Mouse (Mus musculus) heart, postnatal 14 days (tissue): Measurements from ENCODE around the gene Rmdn2. TPM values are rescaled to one million over a fixed set of nuclear protein-coding genes. Genes with fewer than 3 reads are reported as not detected.

Experiments
- DNase-seq, 2 experiments: peaks; one replicate each; pipeline ENCODE4 v3.0.0; 2021 to 2022
- intact Hi-C: fragments of 180-260 bp; cut with DNase I; formaldehyde crosslinking; loops from one replicate; pipeline ENCODE4 v1.15.1; 2025
- long read RNA-seq, 2 experiments: library from polyadenylated mRNA; stranded (forward); transcript quantifications; one replicate each; pipeline ENCODE4 v2.0.0; 2021
- total RNA-seq, 2 experiments: library from RNA; stranded (reverse); gene quantifications; 2 replicates each; pipeline ENCODE4 v1.2.3; 2021

Rmdn2 gene
- 1 to 10 TPM; 9.0 to 9.8 TPM for total RNA-seq
- long read RNA-seq, experiment 1, partial matches to known transcripts = 2 of 10 reads
- long read RNA-seq, experiment 1, other reads (novel, unspliced or antisense) = 5 of 10 reads
- long read RNA-seq, experiment 2, partial matches to known transcripts = 1 of 7 reads
- long read RNA-seq, experiment 2, other reads (novel, unspliced or antisense) = 6 of 7 reads

DNA sequence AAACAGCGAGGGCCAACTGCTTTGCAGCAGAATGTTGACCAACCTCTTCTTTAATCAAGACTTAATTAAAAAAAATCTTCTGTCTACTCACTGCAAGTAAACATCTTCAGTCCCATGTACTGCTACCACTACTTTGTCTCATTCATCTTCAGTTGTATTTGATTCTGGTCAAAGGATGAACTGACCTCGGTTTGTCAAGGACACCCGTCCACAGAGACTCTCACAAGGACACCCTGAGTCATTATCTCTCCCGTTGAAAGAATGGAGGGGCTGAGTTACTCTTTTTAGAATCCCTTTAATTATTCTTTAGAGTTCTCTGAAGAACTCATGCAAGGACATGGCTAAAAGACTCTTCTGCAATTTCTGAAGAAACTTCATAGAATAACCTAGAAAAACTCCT, at the start of gene Rmdn2:
Gene Rmdn2 (plus strand): TSS at position 319 of the 400 bp plus-strand sequence.
- DNase-seq = no peak
- intact Hi-C loops = no loop called here

DNA sequence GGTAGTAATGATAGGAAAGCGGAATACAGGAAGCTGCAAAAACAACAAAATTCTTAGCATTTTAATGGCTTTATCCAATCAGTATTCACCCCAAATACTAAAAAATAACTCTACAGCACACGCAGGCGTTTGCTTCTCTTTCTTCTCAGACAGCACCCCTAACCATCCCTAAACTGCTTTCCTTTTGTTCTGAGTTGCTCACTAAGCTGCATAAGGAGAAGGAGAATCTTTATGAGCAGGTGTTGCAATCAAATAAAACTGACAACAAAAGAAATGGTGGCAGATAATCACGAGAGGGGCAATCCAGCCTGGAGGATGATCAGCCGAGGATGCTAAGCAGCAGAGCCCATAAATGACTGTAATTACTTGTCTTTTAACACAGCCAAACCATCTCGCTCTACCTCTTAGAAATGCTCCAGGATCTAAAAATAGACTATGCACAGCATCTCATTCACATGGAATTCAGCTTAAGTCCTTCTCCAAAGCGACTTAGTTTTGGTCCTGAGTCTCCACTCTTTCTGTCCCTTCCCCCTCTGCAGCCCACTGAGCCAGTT, 48.5 kb upstream of the Rmdn2 start:
- no peak for DNase-seq
- intact Hi-C loops = loop anchor here (10.0 kb wide), 1 partner anchor 418 kb away; no protein-coding TSS in a partner anchor

DNA sequence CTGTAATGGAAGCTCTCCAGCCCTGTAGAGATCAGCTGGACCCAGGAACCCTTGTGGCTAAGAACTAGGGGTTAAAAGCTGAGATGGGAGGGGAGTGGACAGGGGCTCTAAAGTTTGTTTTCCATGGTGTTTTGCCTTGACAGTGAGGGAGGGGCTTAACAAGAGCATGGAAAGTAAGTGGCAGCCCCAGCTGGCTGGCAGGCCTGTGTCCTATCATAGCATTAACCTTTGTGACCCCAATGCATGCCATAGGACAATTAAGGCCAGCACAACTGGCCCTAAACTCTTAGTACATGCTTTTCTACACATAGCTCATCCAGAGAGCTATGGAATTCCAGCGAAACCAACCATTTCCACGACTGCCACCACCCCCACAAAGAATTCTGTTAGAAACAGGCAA, 47.9 kb upstream of the Rmdn2 start:
- DNase-seq = no peak
- intact Hi-C loops = loop anchor here (10.0 kb wide), 1 partner anchor 419 kb away; no protein-coding TSS in a partner anchor

DNA sequence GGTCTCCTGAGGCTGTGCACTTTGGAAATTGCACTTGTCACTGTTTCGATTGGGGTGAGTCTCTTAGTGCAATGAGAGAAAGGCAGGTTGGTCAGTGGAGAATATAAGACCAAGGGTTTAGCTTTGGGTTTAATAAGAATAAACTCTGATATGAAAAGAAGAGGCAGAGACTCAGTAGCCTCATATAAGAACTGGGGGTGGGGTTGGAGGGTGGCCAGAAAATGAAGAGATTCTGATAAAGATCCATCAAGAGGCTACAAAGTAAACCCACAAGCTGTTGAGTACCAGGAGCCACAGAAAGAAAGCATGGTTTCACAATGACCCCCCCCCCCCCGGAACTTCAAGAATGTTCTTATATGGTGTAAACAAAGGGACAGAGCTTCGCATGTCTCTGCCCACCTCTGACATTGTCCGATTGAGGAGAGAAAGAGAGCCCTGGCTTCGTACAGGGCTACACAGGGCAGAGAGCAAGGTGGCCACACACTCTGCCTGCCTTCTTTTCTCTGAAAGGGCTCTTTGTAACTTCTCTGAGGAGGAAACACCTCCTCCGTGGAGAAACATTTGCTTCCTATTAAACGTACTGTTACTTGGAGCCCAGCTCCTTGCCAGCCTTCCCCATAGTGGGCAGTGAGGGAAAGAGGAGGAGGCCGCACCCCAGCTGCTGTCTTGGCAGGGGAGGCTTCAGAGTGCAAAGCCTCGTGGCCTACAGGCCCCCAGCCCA, 46.3 kb upstream of the Rmdn2 start:
- DNase-seq = peak in 1 of 2 experiments; percentile 9
- intact Hi-C loops = loop anchor here (5.0 to 10.0 kb wide), 3 partner anchors 43 to 421 kb away; partner anchors contain the start of gene Cdc42ep3

DNA sequence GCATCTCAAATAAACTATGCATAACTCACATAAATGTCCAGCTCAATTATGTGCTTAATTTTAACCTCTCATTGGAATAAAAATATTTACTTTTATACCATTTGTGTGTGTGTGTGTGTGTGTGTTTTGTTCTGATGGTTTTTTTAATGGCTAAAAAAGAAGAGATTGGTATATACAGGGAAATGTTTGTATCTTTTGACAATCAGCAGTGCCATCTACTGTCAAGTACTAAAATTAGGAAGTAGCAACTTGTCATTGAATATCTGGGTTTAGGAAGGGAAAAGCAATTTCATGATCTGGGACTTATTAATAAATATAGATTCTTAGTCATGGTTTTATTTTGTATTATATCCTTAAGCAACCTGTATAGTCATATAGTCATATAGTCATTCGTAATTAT, 43.3 kb upstream of the Rmdn2 start:
- intact Hi-C loops = loop anchor here (1.0 to 10.0 kb wide), 4 partner anchors 46 to 457 kb away; partner anchors contain the start of gene Cdc42ep3
- DNase-seq = no peak

DNA sequence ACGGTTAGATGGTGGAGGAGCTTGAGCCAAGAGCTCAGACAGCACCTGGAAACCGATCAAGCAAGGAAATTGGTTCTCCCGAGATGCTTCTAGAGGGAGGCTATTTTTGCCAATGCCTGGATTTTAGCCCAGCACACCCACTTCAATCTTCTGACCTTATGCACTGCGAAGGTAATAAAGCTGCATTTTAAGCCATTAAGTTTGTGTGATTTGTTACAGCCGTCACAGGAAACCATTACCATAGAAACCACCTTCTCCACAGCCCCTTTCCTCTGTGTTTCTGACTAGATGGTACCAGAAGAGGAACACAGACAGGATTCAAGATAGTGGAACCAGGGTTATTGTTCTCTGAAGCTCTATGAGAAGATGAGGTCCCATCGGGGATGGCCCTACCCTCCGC, 33.3 kb upstream of the Rmdn2 start:
- DNase-seq = no peak
- intact Hi-C loops = no loop called here

DNA sequence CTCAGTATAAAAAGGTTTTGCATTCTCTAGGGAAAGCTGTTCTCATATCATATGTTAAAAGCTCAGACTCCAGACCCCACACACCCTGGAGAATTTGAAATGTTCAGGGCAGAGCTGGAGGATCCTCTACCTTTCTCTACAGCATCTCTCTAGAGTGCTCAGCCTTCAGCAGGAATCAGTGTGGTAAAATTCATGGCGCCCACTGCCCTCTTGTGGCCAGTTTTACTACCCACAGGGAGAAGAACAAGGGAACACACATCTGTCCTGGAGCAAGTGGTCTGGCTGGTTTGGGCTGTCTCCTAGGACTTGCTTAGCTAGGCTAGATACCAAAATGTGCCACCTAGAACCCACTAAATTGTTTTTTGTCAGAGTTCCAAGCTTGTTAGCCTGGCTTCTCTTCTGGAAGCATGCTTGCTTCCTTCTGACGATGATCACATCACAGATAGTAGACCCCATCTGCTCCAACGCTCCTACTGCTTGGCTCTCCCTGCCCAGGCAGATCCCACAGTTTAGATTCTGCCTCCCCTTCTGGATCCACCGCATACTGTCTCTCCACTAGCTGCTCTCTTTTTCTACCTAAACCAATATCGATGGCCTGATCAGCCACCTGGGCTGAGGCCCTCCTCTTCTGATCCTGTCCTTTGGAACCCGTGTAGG, 31.3 kb upstream of the Rmdn2 start:
- DNase-seq = peak; percentile 74 to 86
- intact Hi-C loops = loop anchor here (1.0 to 10.0 kb wide), 2 partner anchors 469 to 606 kb away; no protein-coding TSS in a partner anchor

DNA sequence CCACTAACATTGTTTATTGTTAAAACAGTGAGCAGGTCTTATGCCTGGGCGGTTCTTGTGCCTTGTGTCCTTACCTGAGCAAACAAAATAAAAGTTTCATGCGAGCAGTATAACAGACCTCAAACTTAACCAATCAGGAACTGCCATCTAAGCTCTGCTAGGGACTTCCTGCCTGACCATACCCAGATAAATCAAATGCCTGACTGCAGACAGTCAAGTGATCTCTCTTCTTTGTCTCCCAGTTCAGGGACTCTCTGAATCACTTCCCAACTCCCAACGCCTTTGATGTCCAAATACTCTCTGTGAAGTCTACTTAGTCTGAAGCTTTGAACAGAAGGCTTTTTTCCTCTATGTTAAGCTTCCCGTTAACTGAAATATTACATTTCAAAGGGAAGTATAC, 28.2 kb upstream of the Rmdn2 start:
- no peak for DNase-seq
- intact Hi-C loops = loop anchor here (10.0 kb wide), 1 partner anchor 609 kb away; no protein-coding TSS in a partner anchor

DNA sequence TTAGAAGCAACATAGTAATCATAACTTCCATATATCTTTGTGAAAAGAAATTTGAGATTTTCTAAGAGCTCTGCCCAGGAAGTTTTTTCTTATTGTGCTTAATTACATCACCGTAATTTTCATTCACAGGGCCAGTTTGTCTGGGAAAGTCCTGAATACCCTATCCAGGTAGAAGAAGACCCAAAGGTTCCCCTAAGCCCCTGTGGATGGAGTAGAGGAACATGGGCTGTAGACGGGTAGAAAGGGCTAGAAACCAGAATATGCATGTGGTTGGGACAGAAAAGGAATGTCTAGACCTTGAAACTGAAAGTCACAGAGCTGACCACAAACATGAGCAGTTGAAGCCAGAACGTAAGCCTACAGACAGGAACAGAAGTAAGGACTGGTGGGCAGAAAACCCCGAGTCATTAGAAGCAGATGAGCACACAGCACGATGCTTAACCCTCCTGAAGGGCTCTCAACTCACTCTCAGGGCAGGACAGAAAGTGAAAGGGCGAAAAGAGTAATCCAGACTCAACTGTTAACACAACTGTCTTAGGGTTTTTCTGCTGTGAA, 27.3 kb upstream of the Rmdn2 start:
- intact Hi-C loops = loop anchor here (10.0 kb wide), 1 partner anchor 610 kb away; no protein-coding TSS in a partner anchor
- no peak for DNase-seq

DNA sequence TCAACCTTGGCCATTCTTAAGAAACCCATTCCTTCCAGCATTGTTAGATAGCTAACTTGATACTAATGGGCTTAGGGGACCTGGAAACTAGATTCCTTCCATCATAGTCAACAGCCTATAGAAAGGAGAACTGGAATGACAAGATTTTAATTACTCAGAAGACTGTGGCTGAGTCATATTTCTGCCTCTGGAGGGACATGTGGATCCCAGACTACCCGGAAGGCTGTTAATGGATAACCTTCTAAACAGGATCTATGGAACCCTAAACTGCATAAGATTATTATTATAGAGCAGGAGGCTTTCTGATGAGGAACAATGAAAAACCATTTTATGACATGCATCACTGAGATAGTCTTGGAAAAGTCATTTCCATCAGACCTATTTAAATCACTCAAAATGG, 21.8 kb upstream of the Rmdn2 start:
- intact Hi-C loops = loop anchor here (10.0 kb wide), 1 partner anchor 615 kb away; no protein-coding TSS in a partner anchor

DNA sequence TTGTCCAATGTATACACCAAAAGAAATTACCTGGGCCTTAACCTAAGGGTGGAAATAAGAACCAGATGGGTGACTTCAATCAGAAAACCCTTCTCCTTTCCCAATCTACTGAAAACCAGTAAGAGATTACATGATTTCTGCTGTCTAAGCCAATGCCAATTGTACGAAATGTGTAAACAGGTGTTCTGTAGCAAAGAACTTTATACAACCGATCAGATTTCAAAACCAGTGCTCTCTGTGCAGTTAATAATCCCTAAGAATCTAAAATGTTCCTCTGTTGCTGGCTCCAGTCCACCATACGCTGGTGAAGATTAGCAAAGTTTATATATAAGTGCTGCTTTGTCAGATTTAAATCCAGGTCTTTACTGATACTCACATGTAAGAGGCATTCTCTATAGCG, 15.7 kb upstream of the Rmdn2 start:
- DNase-seq = no peak
- intact Hi-C loops = no loop called here

More for the DNA sequence above, 21.8 kb upstream of the Rmdn2 start:
- DNase-seq = no peak

DNA sequence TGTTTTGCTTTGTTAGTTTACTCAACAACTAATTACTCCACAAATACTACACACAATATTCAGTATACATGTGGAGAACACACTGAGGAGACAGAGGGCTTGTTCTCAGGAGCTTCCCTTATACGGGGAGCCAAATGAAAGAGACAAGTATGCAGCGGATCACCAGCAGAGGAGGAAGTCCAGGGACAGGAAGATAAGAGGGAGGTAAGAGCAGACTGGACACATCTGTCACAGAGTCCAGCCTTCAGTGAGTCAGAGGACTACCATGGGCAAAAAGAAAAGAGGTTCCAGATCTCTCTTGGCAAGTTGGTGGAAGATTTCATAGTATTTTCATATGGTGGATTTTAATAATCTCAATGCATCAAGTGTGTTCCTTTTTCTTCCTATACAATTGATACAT, 13.5 kb upstream of the Rmdn2 start:
- no peak for DNase-seq
- intact Hi-C loops = no loop called here

DNA sequence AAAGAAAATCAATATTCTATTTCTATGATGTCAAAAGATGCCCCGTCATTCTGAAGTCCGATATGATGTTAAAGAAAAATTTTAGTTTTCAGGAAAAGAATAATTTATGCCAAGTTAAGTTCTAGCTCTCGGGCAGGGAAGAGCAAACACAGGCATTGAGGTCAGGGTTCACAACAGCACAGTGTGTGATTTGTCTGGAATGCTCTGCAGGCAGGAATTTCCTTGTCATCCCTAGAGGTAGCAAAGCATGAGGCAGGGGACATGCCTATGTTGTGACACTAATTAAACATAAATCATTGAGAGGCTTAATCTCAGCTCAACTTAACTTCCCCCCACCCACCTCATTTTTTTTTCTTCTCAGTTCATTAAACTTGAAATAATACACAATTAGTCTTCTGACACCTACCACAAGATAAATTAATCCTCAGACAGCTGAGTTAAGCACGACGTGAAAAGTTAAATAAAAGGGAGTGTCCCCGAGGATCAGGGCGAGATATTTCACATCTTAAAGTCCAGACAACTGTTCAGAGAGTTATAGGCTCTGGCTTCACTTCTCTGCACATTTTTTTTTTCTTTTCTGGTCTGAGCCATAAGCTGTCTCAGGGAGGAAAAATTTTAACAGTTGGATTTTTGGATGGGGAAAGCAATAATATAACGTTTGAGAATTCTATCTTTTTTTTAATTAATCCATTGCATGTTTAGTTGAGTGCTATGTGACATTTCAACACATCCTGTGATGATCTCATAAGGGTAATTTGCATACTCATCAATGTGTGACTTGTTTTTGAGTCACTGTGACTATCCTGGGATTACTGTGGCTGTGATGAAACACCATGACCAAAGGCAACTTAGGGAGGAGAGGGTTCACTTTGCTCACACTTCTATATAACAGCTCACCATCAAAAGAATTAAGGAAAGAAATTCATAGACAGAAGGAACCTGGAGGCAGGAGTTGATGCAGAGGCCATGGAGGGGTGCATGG, 12.8 kb upstream of the Rmdn2 start:
- no peak for DNase-seq
- intact Hi-C loops = no loop called here

DNA sequence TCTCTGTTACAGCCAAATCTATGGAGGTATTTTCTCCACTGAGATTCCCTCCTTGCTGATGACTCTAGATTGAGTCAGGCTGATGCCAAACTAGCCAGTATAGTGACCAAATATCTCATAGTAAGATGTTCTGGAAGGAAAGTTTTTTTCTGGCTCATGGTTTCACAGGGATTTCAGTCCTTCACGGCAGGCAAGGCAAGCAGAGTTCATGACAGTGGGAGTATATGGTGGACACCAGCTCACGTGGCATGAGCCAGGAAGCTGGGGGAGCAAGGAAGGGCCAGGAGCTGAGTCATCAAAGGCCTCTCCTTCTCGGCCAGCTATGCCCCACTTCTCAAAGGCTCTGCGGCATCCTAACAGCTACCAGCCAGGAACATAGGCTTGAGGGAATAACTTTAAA, 11.6 kb upstream of the Rmdn2 start:
- DNase-seq = no peak
- intact Hi-C loops = no loop called here

DNA sequence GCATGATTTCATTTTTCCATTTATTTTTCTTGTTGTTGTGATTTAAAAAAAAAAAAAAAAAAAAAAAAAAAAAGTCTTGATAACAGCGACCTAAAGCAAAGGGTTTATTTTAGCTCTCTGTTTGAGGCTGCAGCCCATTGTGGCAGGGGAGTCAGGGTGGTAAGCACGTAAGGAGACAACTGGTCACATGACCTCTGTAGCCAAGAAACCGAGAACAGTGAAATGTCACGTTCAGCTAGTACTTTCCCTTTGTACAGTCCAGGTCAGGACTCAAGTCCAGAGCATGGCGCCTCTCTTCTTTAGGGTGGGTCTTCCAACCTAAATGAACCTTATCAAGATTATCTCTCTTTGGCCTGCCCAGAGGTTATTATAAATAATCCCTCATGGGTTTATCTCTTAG, 9.3 kb upstream of the Rmdn2 start:
- intact Hi-C loops = no loop called here
- DNase-seq = no peak

DNA sequence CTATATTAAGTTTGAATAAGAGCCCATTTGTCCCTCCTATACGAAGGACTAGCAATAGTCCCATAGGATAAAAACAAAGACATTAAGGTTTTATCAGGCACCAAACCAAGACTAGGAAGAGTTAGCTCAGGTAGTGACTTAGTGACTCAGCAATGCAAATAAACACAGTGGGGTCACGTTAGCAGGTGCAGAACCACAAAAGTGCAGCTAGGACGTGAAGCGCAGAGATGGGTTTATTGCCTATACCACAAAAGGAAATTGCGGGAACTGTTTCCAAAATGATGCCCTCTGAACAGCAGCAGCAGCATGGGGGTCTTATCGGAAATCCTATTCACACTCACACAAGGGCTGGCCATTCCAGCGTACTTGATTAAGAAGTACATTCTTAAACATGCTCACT, 8.2 kb upstream of the Rmdn2 start:
- no peak for DNase-seq
- intact Hi-C loops = no loop called here

DNA sequence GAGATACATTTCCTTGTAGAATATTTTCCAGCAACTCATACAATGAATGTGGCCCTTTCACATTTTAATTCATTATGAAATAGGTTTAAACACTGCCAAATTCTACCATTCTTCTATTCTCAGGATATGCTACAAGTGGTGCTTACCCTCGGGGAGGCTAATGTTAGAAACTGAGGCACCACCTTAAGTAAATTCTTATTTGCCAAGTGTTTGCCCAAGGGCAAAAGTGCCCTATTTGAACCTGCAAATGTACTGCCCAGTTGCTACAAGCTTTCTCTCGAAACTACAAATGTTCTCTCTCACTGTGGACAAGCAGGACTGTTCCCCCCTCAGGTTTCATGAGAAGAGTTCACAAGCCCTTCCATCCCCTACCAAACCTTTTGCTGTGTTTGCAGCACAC, 5.9 kb upstream of the Rmdn2 start:
- DNase-seq = no peak
- intact Hi-C loops = no loop called here

DNA sequence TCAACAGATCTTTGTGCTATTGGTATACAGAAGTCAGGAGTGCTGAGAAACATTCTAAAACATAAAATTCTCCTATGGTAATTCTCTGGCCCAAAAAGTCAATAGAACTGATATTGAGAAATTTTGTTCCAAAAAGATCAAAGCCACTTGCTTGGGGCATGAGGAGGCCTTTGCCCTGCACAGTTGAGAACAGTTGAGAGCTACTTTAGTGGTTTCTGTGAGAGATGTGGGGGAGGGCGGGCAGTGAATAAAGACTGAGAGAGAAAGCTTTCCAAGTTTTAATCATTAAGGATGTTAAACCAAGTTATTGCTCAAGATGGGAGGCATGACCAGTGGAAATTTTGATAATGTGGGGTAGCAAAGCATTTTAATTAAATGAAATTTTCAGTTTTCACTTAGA, 2.0 kb upstream of the Rmdn2 start:
- intact Hi-C loops = no loop called here
- no peak for DNase-seq

DNA sequence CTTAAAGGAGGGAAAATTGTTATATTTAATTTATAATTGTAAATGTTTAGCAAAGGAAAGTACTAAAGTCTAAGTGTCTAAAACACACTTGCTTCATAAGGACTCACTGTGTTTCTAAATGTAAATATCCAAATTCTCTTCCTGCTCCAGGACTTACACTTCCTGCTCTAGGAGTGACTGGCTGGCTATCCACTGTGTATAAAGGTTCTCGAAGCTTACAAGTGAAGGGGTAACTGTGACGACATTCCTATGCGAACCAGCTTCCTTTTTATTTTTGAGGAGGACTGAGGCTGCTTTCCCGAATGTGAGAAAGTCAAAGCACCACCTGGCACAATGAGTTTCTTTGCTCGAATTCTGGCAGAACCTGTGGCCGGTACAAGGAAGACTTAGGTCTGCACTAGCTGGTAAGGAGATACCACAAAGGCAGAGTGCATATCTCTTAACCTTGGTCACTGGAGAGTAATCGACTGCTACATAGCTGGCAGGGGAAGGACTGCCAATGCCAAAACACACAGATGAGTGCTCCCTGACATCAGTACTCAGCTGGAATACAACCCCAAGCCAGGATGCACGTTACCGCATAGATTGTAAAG, 1.4 kb upstream of the Rmdn2 start:
- intact Hi-C loops = no loop called here
- DNase-seq = no peak
